Mouse (Mus musculus) ES-Bruce4 (cell line): Measurements from ENCODE around the gene Dnajc1. TPM values are rescaled to one million over a fixed set of nuclear protein-coding genes. Genes with fewer than 3 reads are reported as not detected.

Experiments
- H3K27ac ChIP-seq: 2 replicates; pipeline ENCODE4 v1.5.1; 2012; ENCODE audit warnings: low read length, inconsistent platforms; ENCODE audit not compliant: insufficient read depth
- H3K27me3 ChIP-seq: 2 replicates; pipeline ENCODE4 v1.6.1; 2012; ENCODE audit warnings: mild to moderate bottlenecking, low read length, inconsistent platforms; ENCODE audit not compliant: control insufficient read depth, poor library complexity, insufficient read depth, severe bottlenecking
- H3K36me3 ChIP-seq: 2 replicates; pipeline ENCODE4 v1.6.1; 2012; ENCODE audit warnings: inconsistent platforms, mild to moderate bottlenecking, low read length, moderate library complexity; ENCODE audit not compliant: control insufficient read depth, poor library complexity, insufficient read depth, severe bottlenecking
- H3K4me1 ChIP-seq: one replicate; pipeline ENCODE4 v1.8.1; 2011; ENCODE audit warnings: low read length; ENCODE audit not compliant: control insufficient read depth, insufficient read depth
- H3K4me3 ChIP-seq: 2 replicates; pipeline ENCODE4 v1.5.1; 2011; ENCODE audit warnings: low read depth, mild to moderate bottlenecking, low read length
- H3K9ac ChIP-seq: 2 replicates; pipeline ENCODE4 v1.6.1; 2012; ENCODE audit warnings: low read depth, mild to moderate bottlenecking, inconsistent platforms; ENCODE audit not compliant: poor library complexity, severe bottlenecking
- H3K9me3 ChIP-seq: replicated peaks from 2 replicates; pipeline ENCODE4 v1.6.1; 2012; ENCODE audit warnings: mild to moderate bottlenecking, low read length, inconsistent platforms; ENCODE audit not compliant: control insufficient read depth, poor library complexity, insufficient read depth, severe bottlenecking
- CTCF ChIP-seq: IDR thresholded peaks from one replicate; pipeline ENCODE4 v1.8.1; 2011; ENCODE audit warnings: low read depth, low read length
- EP300 ChIP-seq: IDR thresholded peaks from 2 replicates; pipeline ENCODE4 v1.6.1; 2011; ENCODE audit warnings: low read depth, low read length; ENCODE audit not compliant: insufficient read depth
- POLR2A ChIP-seq: IDR thresholded peaks from one replicate; pipeline ENCODE4 v1.8.1; 2011; ENCODE audit warnings: low read length; ENCODE audit not compliant: insufficient read depth
- polyA plus RNA-seq: library from polyadenylated mRNA; stranded (reverse); fragments of >200 nt; gene quantifications from 2 replicates; pipeline ENCODE4 v1.2.4, GENCODE M21; 2011; ENCODE audit warnings: low read depth; ENCODE audit not compliant: missing spikeins, insufficient read depth, insufficient read length

The Dnajc1 gene
- polyA plus RNA-seq, 1 experiment: 14.7 TPM

- H3K27me3 ChIP-seq: no peaks in the 10 kb centered on the region
- H3K36me3 ChIP-seq: no peaks in the 10 kb centered on the region
- no peaks in the 10 kb centered on the region for H3K9me3 ChIP-seq
- no peak overlapping the region for H3K9ac ChIP-seq
- H3K4me1 ChIP-seq: peaks cover 2% of the 10 kb centered on the region
- H3K4me3 ChIP-seq: no peak overlapping the region
- TF ChIP-seq EP300: no peak
- no peak for TF ChIP-seq POLR2A
- no peak for TF ChIP-seq CTCF
- H3K27ac ChIP-seq: no peak overlapping the region
Measured at GRCm38 (mm10) chr2:18229279-18229678, 163.4 kb downstream of the Dnajc1 start.

GRCm38 (mm10) chr2:18228486-18229062 is 164.1 kb downstream of the Dnajc1 start:
- Histone ChIP-seq H3K27ac (no peak overlapping the region), H3K27me3 (no peaks in the 10 kb centered on the region), H3K4me1 (peaks cover 2% of the 10 kb centered on the region), H3K9me3 (no peaks in the 10 kb centered on the region), H3K36me3 (no peaks in the 10 kb centered on the region), H3K4me3 (no peak overlapping the region), H3K9ac (no peak overlapping the region)
- no peak for TF ChIP-seq POLR2A
- no peak for TF ChIP-seq EP300

GRCm38 (mm10) chr2:18219569-18219968 is 173.1 kb downstream of the Dnajc1 start:
- Histone ChIP-seq H3K9ac (no peak overlapping the region), H3K36me3 (peaks cover 2% of the 10 kb centered on the region; the same call in 1 of the 2 replicates), H3K27ac (no peak overlapping the region), H3K4me1 (no peaks in the 10 kb centered on the region), H3K9me3 (no peaks in the 10 kb centered on the region), H3K4me3 (no peak overlapping the region), H3K27me3 (no peaks in the 10 kb centered on the region)
- no peak for TF ChIP-seq POLR2A
- no peak for TF ChIP-seq EP300
- no peak for TF ChIP-seq CTCF

DNA sequence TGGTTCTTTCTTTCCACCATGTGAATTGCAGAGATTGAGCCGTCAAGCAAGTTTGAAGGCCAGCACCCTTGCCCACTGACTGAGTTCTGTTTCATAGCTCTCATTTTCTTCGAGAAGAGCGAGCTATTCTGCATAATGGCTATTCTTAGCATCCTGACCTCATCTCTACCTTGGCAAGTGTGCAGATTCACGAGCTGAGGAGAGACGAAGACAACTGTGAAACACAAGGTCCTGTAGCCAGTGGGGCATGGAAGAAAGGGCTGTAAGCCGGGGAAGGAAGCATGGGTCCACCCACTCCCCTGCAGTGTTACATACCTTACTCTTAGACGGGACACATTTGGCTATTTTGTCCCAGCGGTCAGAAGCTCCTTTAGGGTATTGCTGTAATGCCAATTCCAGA is 173.5 kb downstream of the Dnajc1 start:
- H3K27me3 ChIP-seq: no peaks in the 10 kb centered on the region
- peaks cover 2% of the 10 kb centered on the region; the same call in 1 of the 2 replicates for H3K36me3 ChIP-seq
- H3K27ac ChIP-seq: no peak overlapping the region
- no peak overlapping the region for H3K9ac ChIP-seq
- H3K4me3 ChIP-seq: no peak overlapping the region
- no peaks in the 10 kb centered on the region for H3K9me3 ChIP-seq
- no peak for TF ChIP-seq EP300
- no peak for TF ChIP-seq CTCF
- TF ChIP-seq POLR2A: no peak
- H3K4me1 ChIP-seq: no peaks in the 10 kb centered on the region

DNA sequence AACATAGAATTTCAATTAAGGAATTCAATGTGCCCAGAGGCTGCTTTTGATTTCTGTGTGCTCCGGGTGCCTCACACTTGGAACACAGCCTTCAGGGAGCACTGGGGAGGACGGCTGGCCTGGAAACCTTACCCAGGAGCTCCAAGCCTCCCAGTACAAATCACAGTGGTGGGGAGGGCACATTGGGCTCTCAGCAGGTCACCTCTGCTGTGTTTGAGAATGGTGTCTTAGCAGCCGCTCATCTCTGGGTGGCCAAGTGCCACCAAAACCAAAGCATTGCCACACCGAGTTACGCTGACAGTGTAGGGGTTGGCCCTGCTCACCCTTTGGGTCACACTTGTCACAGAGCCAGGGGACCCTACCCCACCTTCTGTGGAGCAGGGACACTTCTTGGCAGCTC is 174.1 kb downstream of the Dnajc1 start:
- Histone ChIP-seq H3K27ac (no peak overlapping the region), H3K4me1 (no peaks in the 10 kb centered on the region), H3K27me3 (no peaks in the 10 kb centered on the region), H3K4me3 (no peak overlapping the region), H3K9ac (no peak overlapping the region), H3K9me3 (no peaks in the 10 kb centered on the region), H3K36me3 (peaks cover 2% of the 10 kb centered on the region; the same call in 1 of the 2 replicates)
- TF ChIP-seq EP300 (no peak), CTCF (no peak), POLR2A (no peak)

GRCm38 (mm10) chr2:18217867-18218266 is 174.8 kb downstream of the Dnajc1 start:
- Histone ChIP-seq H3K4me1 (peaks cover 2% of the 10 kb centered on the region), H3K27ac (no peak overlapping the region), H3K27me3 (no peaks in the 10 kb centered on the region), H3K9ac (no peak overlapping the region), H3K9me3 (no peaks in the 10 kb centered on the region), H3K36me3 (peaks cover 5% of the 10 kb centered on the region; the same call in 1 of the 2 replicates), H3K4me3 (no peak overlapping the region)
- TF ChIP-seq CTCF: no peak
- no peak for TF ChIP-seq POLR2A
- TF ChIP-seq EP300: no peak
